Mouse (Mus musculus): ENCODE measurements at regions not wholly inside any gene's neighbourhood (a gene's known extent, or its start where the extent isn't known, plus 50 kb on each side); places are given as distances from the start of the nearest gene placed in this dataset.

GRCm38 (mm10) chr12:92179292-92179691 lies 330.3 kb upstream of the Sel1l start:
- TF ChIP-seq GATA1 (IDR thresholded peaks at IDR 0.05; ENCODE audit: borderline replicate concordance, low read length) = no peak
- TF ChIP-seq FLI1 (IDR thresholded peaks at IDR 0.05; ENCODE audit: low read length) = no peak

Measured in megakaryocyte, embryonic 14.5 days (primary cell).